Mouse (Mus musculus): ENCODE measurements at regions not wholly inside any gene's neighbourhood (a gene's known extent, or its start where the extent isn't known, plus 50 kb on each side); places are given as distances from the start of the nearest gene placed in this dataset.

- DNase-seq: peak; percentile 92
Observed at GRCm38 (mm10) chr2:167777331-167778085, 87.9 kb upstream of the Tmem189 start.

- no peak for DNase-seq
Observed at GRCm38 (mm10) chr2:167776251-167777168, 86.9 kb upstream of the Tmem189 start.

- DNase-seq: peak; percentile 66
Observed at GRCm38 (mm10) chr2:167775218-167775915, 85.7 kb upstream of the Tmem189 start.

GRCm38 (mm10) chr2:167774806-167775179, 85.2 kb upstream of the Tmem189 start:
- no peak for DNase-seq

GRCm38 (mm10) chr2:167774166-167774805, 84.7 kb upstream of the Tmem189 start:
- DNase-seq: no peak

GRCm38 (mm10) chr2:167772834-167773233, 83.2 kb upstream of the Tmem189 start:
- DNase-seq: no peak

GRCm38 (mm10) chr2:167767962-167768361, 78.3 kb upstream of the Tmem189 start:
- peak; percentile 93 for DNase-seq

- no peak for DNase-seq
Observed at GRCm38 (mm10) chr2:167767371-167767770, 77.7 kb upstream of the Tmem189 start.

GRCm38 (mm10) chr2:167765811-167766210, 76.2 kb upstream of the Tmem189 start:
- DNase-seq: no peak

GRCm38 (mm10) chr2:167765072-167765800, 75.6 kb upstream of the Tmem189 start:
- peak; percentile 96 for DNase-seq

GRCm38 (mm10) chr2:167763891-167764410, 74.3 kb upstream of the Tmem189 start:
- DNase-seq: no peak

GRCm38 (mm10) chr2:167761404-167761936, 71.8 kb upstream of the Tmem189 start:
- DNase-seq: peak; percentile 58

GRCm38 (mm10) chr2:167760681-167761403, 71.2 kb upstream of the Tmem189 start:
- DNase-seq: no peak

- peak; percentile 38 for DNase-seq
Observed at GRCm38 (mm10) chr2:167759603-167760390, 70.2 kb upstream of the Tmem189 start.

GRCm38 (mm10) chr2:167757157-167757780, 67.6 kb upstream of the Tmem189 start:
- DNase-seq: no peak

GRCm38 (mm10) chr2:167756721-167757120, 67.1 kb upstream of the Tmem189 start:
- DNase-seq: no peak

GRCm38 (mm10) chr2:167754929-167755551, 65.4 kb upstream of the Tmem189 start:
- DNase-seq: no peak

- peak; percentile 34 for DNase-seq
Observed at GRCm38 (mm10) chr2:167753898-167754297, 64.3 kb upstream of the Tmem189 start.
